Mouse (Mus musculus) left cerebral cortex, adult 2 months (tissue): ENCODE measurements around the gene Ccdc144b. TPM values are rescaled to one million over a fixed set of nuclear protein-coding genes. Genes with fewer than 3 reads are reported as not detected.
A peak's percentile ranks its signal among the peaks of the same experiment; 100 is the strongest.

Experiments used
- DNase-seq, 2 experiments: peaks; one replicate each; pipeline ENCODE4 v3.0.0; 2021 to 2022; ENCODE audit warnings: low spot score in 2 of 2, mixed read lengths in 1 of 2; ENCODE audit errors: extremely low spot score in 1 of 2
- H3K27ac ChIP-seq: fragments of 200-600 bp; 2 replicates; pipeline ENCODE4 v1.8.1; 2022
- H3K4me3 ChIP-seq: fragments of 200-600 bp; 2 replicates; pipeline ENCODE4 v1.8.1; 2022
- CTCF ChIP-seq: fragments of 200-600 bp; IDR thresholded peaks from 2 replicates; pipeline ENCODE4 v1.8.1; 2022; ENCODE audit warnings: antibody characterized with exemption, mild to moderate bottlenecking, moderate library complexity
- intact Hi-C: fragments of 180-260 bp; cut with DNase I; formaldehyde crosslinking; loops from one replicate; pipeline ENCODE4 v1.15.1; 2025
- total RNA-seq, 2 experiments: library from RNA; stranded (reverse); gene quantifications; 2 replicates each; pipeline ENCODE4 v1.2.3; 2021

Gene Ccdc144b
- total RNA-seq, 2 experiments from 2014 or later, result not detected

DNA sequence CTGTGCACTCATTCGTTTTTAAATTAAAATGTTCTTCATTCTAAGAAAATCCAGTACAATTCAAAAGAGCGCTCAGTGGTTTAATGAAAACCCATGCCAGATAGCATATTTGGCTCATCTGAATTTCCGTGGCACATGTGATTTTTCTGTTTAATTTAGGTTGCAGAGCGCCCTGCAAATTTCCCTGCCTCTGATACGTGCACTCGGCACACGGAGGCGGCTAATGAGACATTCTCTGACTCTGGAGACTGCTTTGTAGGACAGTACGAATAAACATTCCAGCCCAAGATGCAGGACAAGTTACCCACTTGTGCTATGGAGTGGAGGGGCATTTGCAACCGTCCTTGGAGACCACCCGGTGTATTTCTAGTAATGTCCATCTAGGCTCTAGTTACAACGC lies 82.2 kb downstream of the Ccdc144b start:
- Histone ChIP-seq H3K27ac (no peak overlapping the region), H3K4me3 (no peak overlapping the region)
- no peak for DNase-seq
- intact Hi-C loops, result no loop called here
- no peak for TF ChIP-seq CTCF

- DNase-seq, result no peak
- intact Hi-C loops, result no loop called here
- H3K4me3 ChIP-seq, result no peak overlapping the region
- no peak overlapping the region for H3K27ac ChIP-seq
- no peak for TF ChIP-seq CTCF
Measured at GRCm38 (mm10) chr3:35970441-35970840, 82.9 kb downstream of the Ccdc144b start.

- no peak overlapping the region for H3K27ac ChIP-seq
- intact Hi-C loops, result no loop called here
- TF ChIP-seq CTCF, result no peak
- H3K4me3 ChIP-seq, result no peak overlapping the region
- DNase-seq, result no peak
Measured at GRCm38 (mm10) chr3:35967366-35967921, 85.9 kb downstream of the Ccdc144b start.

- Histone ChIP-seq H3K4me3 (no peak overlapping the region), H3K27ac (no peak overlapping the region)
- no peak for DNase-seq
- intact Hi-C loops, result no loop called here
- no peak for TF ChIP-seq CTCF
Measured at GRCm38 (mm10) chr3:35966493-35966892, 86.9 kb downstream of the Ccdc144b start.

DNA sequence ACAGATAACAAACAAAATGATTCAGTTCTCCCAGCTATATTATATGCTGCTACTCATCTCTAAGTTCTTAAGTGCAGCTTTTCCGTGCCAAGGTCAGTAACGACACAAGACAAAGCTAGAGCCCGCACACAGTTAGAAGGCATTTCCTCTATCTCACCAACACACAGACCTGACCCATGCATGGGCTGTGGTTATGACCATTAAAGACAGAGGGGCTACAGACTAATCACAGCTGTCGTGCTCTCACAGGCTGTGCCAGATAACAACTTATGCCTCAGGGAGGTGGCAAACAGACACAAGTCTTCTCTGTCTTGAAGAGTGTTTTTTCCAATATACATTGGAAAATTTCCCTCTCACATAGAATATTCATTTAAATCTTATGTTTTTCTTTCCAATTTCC lies 88.4 kb downstream of the Ccdc144b start:
- DNase-seq, result no peak
- TF ChIP-seq CTCF, result no peak
- Histone ChIP-seq H3K4me3 (no peak overlapping the region), H3K27ac (no peak overlapping the region)
- intact Hi-C loops, result no loop called here

GRCm38 (mm10) chr3:35963921-35964320 lies 89.4 kb downstream of the Ccdc144b start:
- TF ChIP-seq CTCF, result no peak
- H3K27ac ChIP-seq, result no peak overlapping the region
- intact Hi-C loops, result no loop called here
- no peak for DNase-seq
- no peak overlapping the region for H3K4me3 ChIP-seq

GRCm38 (mm10) chr3:35963401-35963800 lies 89.9 kb downstream of the Ccdc144b start:
- TF ChIP-seq CTCF, result no peak
- intact Hi-C loops, result no loop called here
- DNase-seq, result no peak
- Histone ChIP-seq H3K27ac (no peak overlapping the region), H3K4me3 (no peak overlapping the region)

DNA sequence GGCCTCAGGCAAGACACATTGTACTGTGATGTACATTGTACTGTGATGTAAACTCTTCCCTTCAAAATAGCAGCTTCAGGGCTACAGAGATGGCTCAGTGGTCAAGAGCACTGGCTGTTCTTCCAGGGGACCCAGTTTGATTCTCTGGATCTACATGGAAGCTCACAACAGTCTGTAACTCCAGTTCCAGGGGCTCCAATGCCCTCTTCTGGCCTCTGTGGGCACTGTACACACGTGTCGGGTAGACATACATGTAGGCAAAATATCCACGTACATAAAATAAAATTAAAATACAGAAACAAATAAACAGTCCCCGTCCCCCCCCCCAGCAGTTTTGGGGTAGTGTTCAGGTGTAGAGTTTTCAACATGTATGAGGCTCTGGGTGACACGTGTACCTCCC lies 90.4 kb downstream of the Ccdc144b start:
- Histone ChIP-seq H3K4me3 (no peak overlapping the region), H3K27ac (no peak overlapping the region)
- intact Hi-C loops, result no loop called here
- DNase-seq, result no peak
- TF ChIP-seq CTCF, result peak; percentile 8; the same call in 1 of the 2 replicates

Other genes starting within 250 kb of the Ccdc144b start
- 10 to 100 TPM; 70.2 to 77.4 TPM for gene Dcun1d1, start 116.1 kb downstream of the Ccdc144b start, total RNA-seq
- gene Mccc1, start 52.9 kb downstream of the Ccdc144b start, total RNA-seq, result 10 to 100 TPM; 35.4 to 43.6 TPM
- 10 to 100 TPM; 45.6 to 48.2 TPM for gene Acad9, start 12.4 kb upstream of the Ccdc144b start, total RNA-seq
- gene D3Ertd254e, start 97.5 kb upstream of the Ccdc144b start, total RNA-seq, result 10 to 100 TPM; 17.7 to 19.6 TPM
- 1 to 10 TPM; 4.6 to 4.7 TPM for gene Qrfpr, start 168.8 kb upstream of the Ccdc144b start, total RNA-seq